12 mouse cellular contexts compared by ENCODE assay signal in the genomic region with DNA sequence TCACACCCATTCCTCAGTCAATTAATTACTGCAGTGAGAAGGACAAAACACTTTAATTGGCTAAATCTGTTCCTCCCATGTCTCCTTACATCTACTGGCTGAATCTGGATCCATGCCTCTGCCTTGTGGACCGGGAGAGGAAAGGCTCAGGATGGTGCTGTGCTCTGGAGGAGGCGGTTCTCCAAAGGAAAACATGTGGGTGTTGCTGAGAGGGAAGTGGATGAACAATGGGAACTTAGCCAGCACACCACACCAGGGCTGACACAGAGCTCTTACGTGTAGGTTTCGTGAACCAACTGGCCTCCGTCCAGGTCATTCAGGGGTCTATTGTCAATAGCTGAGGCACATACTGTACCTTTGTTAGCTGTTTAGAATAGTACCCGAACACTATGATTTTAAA.
DNase-seq lines count a peak whose midpoint lies in the region; ATAC-seq lines count a peak whose summit lies in the region.
"Had no signal": no experiment of that assay in that cellular context is flagged by ENCODE, and none has a peak within 500 bp of the region (broad histone marks: within the 10 kb centered on the region; RNA-seq: fewer than 3 reads in every experiment).

No protein-coding gene starts in this region.

- no peaks in the 10 kb centered on the region for H3K9me3 ChIP-seq in heart, embryonic 16.5 days (replicated peaks; ENCODE audit: control insufficient read depth, low read length)
- no peaks in the 10 kb centered on the region for H3K9me3 ChIP-seq in heart, embryonic 11.5 days (replicated peaks; ENCODE audit: control insufficient read depth, low read length)
- H3K9me3 ChIP-seq: neural tube, embryonic 15.5 days had no signal

- peak; percentile 40 for DNase-seq in right cerebral cortex, adult 18-20 months
- no peak for DNase-seq in right cerebral cortex, postnatal 36 days (ENCODE audit: low spot score in 2 of 2)
- peak; percentile 54 for DNase-seq in heart, postnatal 4 days
- no peak for DNase-seq in c-Kit-positive CD71-positive TER-119-positive erythroid progenitor cells, embryonic 14.5 days (ENCODE audit: low spot score)
- DNase-seq: adrenal gland, postnatal 25 days; cerebellum, adult 11 months; kidney, postnatal 36 days; liver had no signal

- H3K4me3 ChIP-seq in heart, embryonic 16.5 days (ENCODE audit: low read length): no peak overlapping the region
- H3K4me3 ChIP-seq in heart, embryonic 11.5 days (ENCODE audit: low read depth, low read length): no peak overlapping the region
- H3K4me3 ChIP-seq: neural tube, embryonic 15.5 days had no signal

- H3K9ac ChIP-seq in heart, embryonic 16.5 days (ENCODE audit: low read length): no peak overlapping the region
- no peak overlapping the region for H3K9ac ChIP-seq in heart, embryonic 11.5 days (ENCODE audit: low read depth, low read length)
- H3K9ac ChIP-seq: neural tube, embryonic 15.5 days had no signal

- H3K27me3 ChIP-seq in heart, embryonic 16.5 days (ENCODE audit: control insufficient read depth, insufficient read depth, low read length): no peaks in the 10 kb centered on the region
- no peaks in the 10 kb centered on the region for H3K27me3 ChIP-seq in heart, embryonic 11.5 days (ENCODE audit: control insufficient read depth, insufficient read depth, low read length)
- H3K27me3 ChIP-seq: neural tube, embryonic 15.5 days had no signal

- H3K4me2 ChIP-seq in heart, embryonic 16.5 days (ENCODE audit: low read depth, low read length): no peak overlapping the region
- no peak overlapping the region for H3K4me2 ChIP-seq in heart, embryonic 11.5 days
- H3K4me2 ChIP-seq: neural tube, embryonic 15.5 days had no signal

- peaks cover 6% of the 10 kb centered on the region; the same call in 1 of the 2 replicates for H3K4me1 ChIP-seq in heart, embryonic 16.5 days (ENCODE audit: control insufficient read depth, insufficient read depth, low read length)
- H3K4me1 ChIP-seq in heart, embryonic 11.5 days (ENCODE audit: control insufficient read depth, insufficient read depth, low read length): no peaks in the 10 kb centered on the region
- H3K4me1 ChIP-seq: neural tube, embryonic 15.5 days had no signal

- ATAC-seq in heart, embryonic 16.5 days (replicated peaks; ENCODE audit: extremely low read depth, insufficient read depth, low FRiP score): peak; percentile 58; the same call in 1 of the 2 replicates
- ATAC-seq in heart, embryonic 11.5 days (replicated peaks; ENCODE audit: insufficient number of reproducible peaks, low FRiP score, low TSS enrichment): no peak
- no peak for ATAC-seq in megakaryocyte progenitor cell, adult 5-6 weeks (replicated peaks; ENCODE audit: poor library complexity)

- H3K27ac ChIP-seq in heart, embryonic 16.5 days (ENCODE audit: low read length): no peak overlapping the region
- no peak overlapping the region for H3K27ac ChIP-seq in heart, embryonic 11.5 days (ENCODE audit: low read depth, low read length)
- H3K27ac ChIP-seq: neural tube, embryonic 15.5 days had no signal

- WGBS in heart, embryonic 16.5 days: 33% methylated on average over 6 of the region's 6 CpGs
- WGBS in heart, embryonic 11.5 days (ENCODE audit: insufficient replicate concordance): 67% methylated on average over 6 of the region's 6 CpGs

- no peaks in the 10 kb centered on the region for H3K36me3 ChIP-seq in heart, embryonic 16.5 days (ENCODE audit: control insufficient read depth, insufficient read depth)
- no peaks in the 10 kb centered on the region for H3K36me3 ChIP-seq in heart, embryonic 11.5 days (ENCODE audit: control insufficient read depth, insufficient read depth, low read length)
- H3K36me3 ChIP-seq: neural tube, embryonic 15.5 days had no signal

Comparison
In these comparisons a context has a peak if more than half of its experiments do, and no peak if none do; other contexts are left out.
1. DNase-seq: peak in right cerebral cortex, adult 18-20 months (single experiment) and heart, postnatal 4 days (single experiment); none in right cerebral cortex, postnatal 36 days (0 of 2) and c-Kit-positive CD71-positive TER-119-positive erythroid progenitor cells, embryonic 14.5 days (single experiment).